Mouse (Mus musculus) midbrain, embryonic 14.5 days (tissue): ENCODE measurements at regions not wholly inside any gene's neighbourhood (a gene's known extent, or its start where the extent isn't known, plus 50 kb on each side); places are given as distances from the start of the nearest gene placed in this dataset.
"Not testable (repeated sequence)": the region's sequence is repeated elsewhere in the genome, so short reads cannot be mapped to it uniquely, and the experiment has no call there.

Source experiments
- ATAC-seq: fragments of 200-750 bp; cut with Nextera tagmentation; 2 replicates; pipeline ENCODE4 v1.8.0; 2017; ENCODE audit warnings: moderate number of reproducible peaks, moderate library complexity; ENCODE audit not compliant: low FRiP score, low TSS enrichment
- DNase-seq: peaks from one replicate; pipeline ENCODE4 v3.0.0-alpha.2; 2015
- H3K27ac ChIP-seq: fragments of 300-500 bp; sonication (generic); replicated peaks from 2 replicates; pipeline ENCODE4 v1.5.1; 2014; ENCODE audit warnings: mild to moderate bottlenecking, low read depth, low read length, moderate library complexity
- H3K27me3 ChIP-seq: fragments of 300-500 bp; sonication (generic); 2 replicates; pipeline ENCODE4 v1.6.1; 2014; ENCODE audit warnings: low read length, control low read depth, mixed read lengths; ENCODE audit not compliant: control insufficient read depth, insufficient read depth
- H3K36me3 ChIP-seq: fragments of 300-500 bp; sonication (generic); 2 replicates; pipeline ENCODE4 v1.6.1; 2014; ENCODE audit warnings: low read length, control low read depth; ENCODE audit not compliant: control insufficient read depth, insufficient read depth
- H3K4me1 ChIP-seq: fragments of 300-500 bp; sonication (generic); 2 replicates; pipeline ENCODE4 v1.6.1; 2014; ENCODE audit warnings: mild to moderate bottlenecking, antibody characterized with exemption, low read length, control low read depth; ENCODE audit not compliant: control insufficient read depth, insufficient read depth
- H3K4me2 ChIP-seq: fragments of 300-500 bp; sonication (generic); 2 replicates; pipeline ENCODE4 v1.6.1; 2014; ENCODE audit warnings: mild to moderate bottlenecking, low read length, moderate library complexity
- H3K4me3 ChIP-seq: fragments of 300-500 bp; sonication (generic); replicated peaks from 2 replicates; pipeline ENCODE4 v1.5.1; 2014; ENCODE audit warnings: low read depth, low read length
- H3K9ac ChIP-seq: fragments of 300-500 bp; sonication (generic); replicated peaks from 2 replicates; pipeline ENCODE4 v1.6.1; 2014; ENCODE audit warnings: mild to moderate bottlenecking, low read length, moderate library complexity
- H3K9me3 ChIP-seq: fragments of 300-500 bp; sonication (generic); 2 replicates; pipeline ENCODE4 v1.6.1; 2016; ENCODE audit warnings: low read length, control low read depth, mixed read lengths; ENCODE audit not compliant: control insufficient read depth
- WGBS: fragments of 180-500 bp; shearing (Covaris S2); extraction: QIAGEN DNeasy Blood & Tissue Kit; methylation state at CpG from one replicate; pipeline ENCODE4 v1.1.7; 2014; 5-methylcytosine and 5-hydroxymethylcytosine counted together

- not testable (repeated sequence) for ATAC-seq, H3K27me3 ChIP-seq, H3K4me3 ChIP-seq, H3K27ac ChIP-seq, DNase-seq, H3K4me1 ChIP-seq, H3K9me3 ChIP-seq, H3K9ac ChIP-seq, H3K36me3 ChIP-seq, H3K4me2 ChIP-seq
Observed at GRCm38 (mm10) chr15:8766208-8766607, 55.6 kb upstream of the Slc1a3 start.

GRCm38 (mm10) chr15:8761741-8762271 lies 51.2 kb upstream of the Slc1a3 start:
- Histone ChIP-seq H3K4me3 (no peak overlapping the region), H3K36me3 (no peaks in the 10 kb centered on the region), H3K4me2 (no peak overlapping the region), H3K27ac (no peak overlapping the region), H3K9ac (no peak overlapping the region), H3K27me3 (no peaks in the 10 kb centered on the region), H3K4me1 (no peaks in the 10 kb centered on the region), H3K9me3 (no peaks in the 10 kb centered on the region)
- 56% methylated on average over 9 of the region's 9 CpGs for WGBS
- DNase-seq = peak; percentile 59
- no peak for ATAC-seq

- DNase-seq (no peak), ATAC-seq (no peak)
- Histone ChIP-seq H3K9ac (no peak overlapping the region), H3K36me3 (no peaks in the 10 kb centered on the region), H3K4me3 (no peak overlapping the region), H3K27me3 (no peaks in the 10 kb centered on the region), H3K4me2 (no peak overlapping the region), H3K4me1 (no peaks in the 10 kb centered on the region), H3K27ac (no peak overlapping the region), H3K9me3 (no peaks in the 10 kb centered on the region)
- WGBS = 86% methylated on average over 5 of the region's 5 CpGs
Observed at GRCm38 (mm10) chr15:8761132-8761531, 50.6 kb upstream of the Slc1a3 start.
